Mouse (Mus musculus): ENCODE measurements around the gene Xrcc6.

DNA sequence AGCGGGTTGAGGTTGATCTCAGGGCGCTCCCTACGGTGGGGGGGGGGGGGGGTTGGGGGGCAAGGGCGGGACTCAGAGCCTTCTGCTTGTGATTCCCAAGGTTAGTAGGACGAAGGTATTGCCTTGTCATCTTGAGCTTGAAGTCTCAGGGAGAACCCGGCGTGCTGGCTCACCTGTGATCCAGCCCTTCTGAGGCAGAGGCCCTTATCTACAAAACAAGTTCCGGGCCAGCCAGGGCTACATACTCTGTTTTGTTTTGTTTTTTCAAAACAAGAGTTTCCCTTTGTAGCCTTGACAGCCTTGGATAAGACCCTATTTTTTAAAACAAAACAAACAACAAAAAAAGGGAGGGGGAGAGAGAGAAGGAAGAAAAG is 26.6 kb upstream of the Xrcc6 start:
- TF ChIP-seq CTCF (IDR thresholded peaks at IDR 0.05; ENCODE audit: borderline replicate concordance, insufficient read depth, low read length) (no peak), POLR2A (IDR thresholded peaks at IDR 0.05; ENCODE audit: low read depth, low read length) (no peak)

All from embryonic fibroblast, embryonic 13.5 days (primary cell).